Mouse (Mus musculus) spleen, adult 2 months (tissue): ENCODE measurements around the gene Plxdc1.

Source experiments
- CTCF ChIP-seq: fragments of 200-500 bp; IDR thresholded peaks from 2 replicates; pipeline ENCODE4 v1.5.1; 2011; ENCODE audit warnings: mild to moderate bottlenecking, inconsistent platforms; ENCODE audit not compliant: insufficient read depth, insufficient read length, insufficient replicate concordance; ENCODE audit errors: extremely low read depth
- POLR2A ChIP-seq: fragments of 200-500 bp; IDR thresholded peaks from 2 replicates; pipeline ENCODE4 v1.6.1; 2011; ENCODE audit warnings: low read depth, low read length, inconsistent platforms

- no peak for TF ChIP-seq CTCF
- TF ChIP-seq POLR2A = no peak
These were observed 81.4 kb downstream of the Plxdc1 start for GRCm38 (mm10) chr11:97904801-97905200.
